Mouse (Mus musculus) splenic B cell, adult 2 months (primary cell): ENCODE data around the gene Kat14.
"Not testable (repeated sequence)": the region's sequence is repeated elsewhere in the genome, so short reads cannot be mapped to it uniquely, and the experiment has no call there.

Source experiments
- DNase-seq: peaks from one replicate; pipeline ENCODE4 v3.0.0-alpha.2; 2011; ENCODE audit warnings: low read depth, low spot score
- H3K27me3 ChIP-seq: 2 replicates; pipeline ENCODE4 v1.6.1; 2012; ENCODE audit warnings: mild to moderate bottlenecking, low read length, moderate library complexity, mixed read lengths; ENCODE audit not compliant: control insufficient read depth, poor library complexity, insufficient read depth, severe bottlenecking
- H3K36me3 ChIP-seq: 2 replicates; pipeline ENCODE4 v1.6.1; 2012; ENCODE audit warnings: mild to moderate bottlenecking, low read length, moderate library complexity, mixed read lengths; ENCODE audit not compliant: control insufficient read depth, poor library complexity, insufficient read depth, severe bottlenecking

The Kat14 gene

GRCm38 (mm10) chr2:144368400-144369019 lies at the start of gene Kat14, which contains the start of gene Pet117:
Kat14 (plus strand) TSS chr2:144368983.
Pet117 (plus strand) TSS chr2:144368996.
- H3K27me3 ChIP-seq = no peaks in the 10 kb centered on the region
- H3K36me3 ChIP-seq = no peaks in the 10 kb centered on the region; the same call in 1 of the 2 replicates
- DNase-seq = peak; percentile 92

DNA sequence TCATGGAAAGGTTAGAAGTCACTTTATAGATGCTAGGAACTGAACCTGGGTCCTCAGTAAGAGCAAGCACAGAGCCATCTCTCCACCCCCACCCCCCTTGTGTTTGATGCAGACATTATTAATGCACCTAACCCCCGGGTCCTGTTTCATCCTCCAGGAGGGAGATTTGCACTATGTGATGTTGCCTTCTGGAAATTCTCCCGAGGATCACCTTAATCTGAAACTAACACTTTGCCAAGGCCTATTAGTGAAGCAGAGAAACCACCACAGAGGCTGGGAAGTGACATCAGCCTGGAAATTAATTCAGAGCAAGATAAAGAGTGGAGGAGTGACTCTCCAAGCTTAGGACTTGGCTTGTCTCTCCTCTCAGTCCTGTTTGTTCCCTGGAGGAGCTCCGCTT lies 44.6 kb upstream of the Kat14 start:
- H3K27me3 ChIP-seq = no peaks in the 10 kb centered on the region; the same call in 1 of the 2 replicates
- H3K36me3 ChIP-seq = no peaks in the 10 kb centered on the region
- no peak for DNase-seq

- no peak for DNase-seq
- peaks cover 1% of the 10 kb centered on the region; the same call in 1 of the 2 replicates for H3K27me3 ChIP-seq
- no peaks in the 10 kb centered on the region for H3K36me3 ChIP-seq
These were observed 39.3 kb upstream of the Kat14 start for GRCm38 (mm10) chr2:144329451-144329850.

DNA sequence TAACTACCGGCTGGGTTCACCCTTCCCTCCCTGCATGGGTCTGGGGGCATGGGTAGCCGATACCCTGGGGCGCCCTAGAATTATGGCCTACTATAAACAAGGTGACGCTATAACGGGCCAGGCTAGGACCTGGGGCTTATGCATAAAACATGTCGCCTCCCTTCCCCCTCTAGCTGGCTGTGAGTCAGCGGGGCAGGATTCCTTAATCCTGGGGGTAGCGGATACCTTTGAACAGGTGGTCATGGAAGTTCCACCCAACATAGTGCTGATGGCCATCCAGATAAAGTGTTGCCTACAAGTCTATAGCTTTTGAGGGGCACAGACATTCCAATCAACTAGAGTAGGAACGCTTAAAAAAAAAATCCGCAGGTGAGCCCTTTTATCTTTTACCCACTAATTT lies 38.8 kb upstream of the Kat14 start:
- peaks cover 1% of the 10 kb centered on the region; the same call in 1 of the 2 replicates for H3K27me3 ChIP-seq
- no peaks in the 10 kb centered on the region for H3K36me3 ChIP-seq
- no peak for DNase-seq

DNA sequence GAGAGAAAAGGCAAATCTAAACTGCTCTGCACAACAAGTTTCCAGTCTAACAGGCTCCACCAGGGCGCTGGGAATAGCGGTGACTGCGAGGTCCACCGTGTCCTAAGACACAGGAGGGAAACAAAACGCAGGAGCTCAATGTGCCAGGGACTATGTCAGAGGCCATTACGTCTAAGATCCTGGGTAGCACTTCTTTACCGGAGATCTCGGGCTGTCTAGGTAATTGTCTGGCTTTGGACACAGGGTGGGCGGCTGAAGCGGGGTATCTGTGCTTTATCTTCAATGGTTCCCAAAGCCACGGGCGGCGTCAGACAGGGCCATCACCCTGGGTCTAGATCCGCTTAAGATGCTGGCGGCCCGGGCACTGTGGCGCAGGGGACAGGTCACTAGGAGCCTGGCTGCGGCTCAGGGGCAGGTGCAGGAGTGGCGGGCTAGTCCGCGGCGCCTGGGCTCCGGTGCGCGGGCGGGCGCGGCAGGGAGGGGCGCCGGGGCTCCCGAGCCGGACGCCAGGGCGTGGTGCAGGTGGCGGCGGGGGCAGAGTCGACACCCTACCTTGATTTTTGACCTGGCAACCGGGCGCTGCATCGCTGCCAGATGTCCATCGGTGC lies 38.3 kb upstream of the Kat14 start:
- DNase-seq = no peak
- peaks cover 1% of the 10 kb centered on the region; the same call in 1 of the 2 replicates for H3K27me3 ChIP-seq
- H3K36me3 ChIP-seq = no peaks in the 10 kb centered on the region

DNA sequence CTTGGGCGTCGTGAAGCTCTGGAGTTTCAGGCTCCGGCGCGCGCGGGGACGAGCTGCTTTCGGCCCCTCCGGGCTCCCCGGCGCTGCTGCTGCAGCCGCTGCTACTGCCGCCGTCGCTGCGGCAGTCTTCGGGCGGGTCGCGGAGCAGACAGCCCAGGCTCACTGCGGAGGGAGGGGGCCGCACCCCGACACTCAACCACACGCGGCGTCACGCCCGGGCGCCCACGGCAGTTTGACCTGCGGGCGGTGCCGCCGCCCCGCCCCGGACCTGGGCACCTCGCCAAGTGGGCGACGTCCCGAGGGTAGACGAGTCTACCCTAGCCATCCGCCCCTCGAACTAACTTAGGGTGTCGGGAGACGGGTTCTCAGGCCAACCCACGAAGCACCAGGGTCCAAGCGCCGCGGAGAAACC lies 37.8 kb upstream of the Kat14 start:
- peak; percentile 30 for DNase-seq
- H3K36me3 ChIP-seq = no peaks in the 10 kb centered on the region
- peaks cover 1% of the 10 kb centered on the region; the same call in 1 of the 2 replicates for H3K27me3 ChIP-seq

DNA sequence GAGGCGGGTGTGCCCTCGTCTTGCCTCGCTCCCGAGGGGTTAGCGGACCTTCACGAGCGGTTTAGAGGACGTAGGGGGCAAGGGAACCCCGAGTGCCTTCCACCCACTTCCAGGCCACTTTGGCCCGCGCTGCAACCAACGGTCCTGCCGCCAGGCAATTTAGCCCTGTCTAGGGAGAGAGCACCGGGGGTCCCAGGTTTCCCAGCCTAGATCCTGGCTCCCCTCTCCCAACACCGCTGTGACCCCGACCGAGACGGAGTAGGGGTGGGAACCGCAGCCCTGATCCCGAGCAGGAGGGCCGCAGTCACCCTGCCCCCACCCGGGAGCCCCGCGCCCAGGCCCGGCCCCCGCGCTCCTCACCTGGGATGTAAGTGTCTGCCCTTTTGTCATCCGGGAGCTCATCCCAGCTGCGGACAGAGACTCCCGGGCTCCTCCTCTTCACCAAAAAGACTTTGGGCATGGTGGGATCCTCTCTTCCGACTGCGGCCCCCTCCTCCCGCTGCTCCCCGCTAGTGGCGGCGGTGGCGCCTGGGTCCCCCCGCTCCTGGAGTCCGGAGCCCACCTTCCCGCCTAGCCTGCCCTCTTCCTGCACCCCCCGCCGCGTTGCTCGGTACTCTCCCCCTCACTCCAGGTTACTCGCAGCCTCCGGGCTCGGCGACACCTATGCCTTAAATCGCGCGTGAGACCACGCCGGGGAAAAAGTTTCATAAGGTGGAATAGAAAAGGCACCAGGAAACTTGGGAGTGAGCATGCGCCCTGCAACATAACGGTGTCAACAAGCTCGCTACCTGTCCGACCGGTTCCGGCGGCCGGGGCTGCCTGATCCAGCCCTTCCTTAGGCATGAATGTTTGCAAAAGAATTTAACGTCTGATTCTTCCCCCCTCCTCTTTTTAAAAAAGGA lies 37.1 kb upstream of the Kat14 start, which contains the start of gene Ovol2:
Ovol2 (minus strand) TSS at position 746 of the 902 bp plus-strand sequence.
- no peaks in the 10 kb centered on the region for H3K36me3 ChIP-seq
- DNase-seq = no peak
- peaks cover 1% of the 10 kb centered on the region; the same call in 1 of the 2 replicates for H3K27me3 ChIP-seq

DNA sequence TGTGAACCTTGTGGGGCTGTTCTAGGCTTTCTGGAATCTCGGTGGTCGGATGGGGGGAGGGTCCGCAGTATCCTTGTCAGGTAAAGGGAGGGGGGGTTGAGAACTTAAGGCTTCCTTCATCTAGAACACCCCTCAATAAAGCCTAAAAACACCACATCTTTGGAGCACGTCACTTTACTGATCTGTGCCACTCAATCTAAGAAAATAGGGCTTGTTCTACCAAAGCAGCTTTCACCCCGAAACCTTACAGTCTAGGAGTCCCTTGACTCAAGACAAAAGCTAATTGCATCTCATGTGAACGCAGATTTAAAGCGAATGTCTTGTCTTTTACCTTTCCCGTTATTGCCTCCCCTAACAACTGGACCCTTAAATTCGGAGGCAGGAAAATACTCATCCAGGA lies 36.3 kb upstream of the Kat14 start:
- peaks cover 1% of the 10 kb centered on the region; the same call in 1 of the 2 replicates for H3K27me3 ChIP-seq
- no peak for DNase-seq
- no peaks in the 10 kb centered on the region for H3K36me3 ChIP-seq

GRCm38 (mm10) chr2:144333138-144333842 lies 35.5 kb upstream of the Kat14 start:
- no peaks in the 10 kb centered on the region for H3K36me3 ChIP-seq
- DNase-seq = no peak
- peaks cover 1% of the 10 kb centered on the region; the same call in 1 of the 2 replicates for H3K27me3 ChIP-seq

- H3K27me3 ChIP-seq = no peaks in the 10 kb centered on the region
- no peaks in the 10 kb centered on the region; the same call in 1 of the 2 replicates for H3K36me3 ChIP-seq
- DNase-seq = no peak
These were observed 31.6 kb upstream of the Kat14 start for GRCm38 (mm10) chr2:144337230-144337629.

- no peak for DNase-seq
- H3K27me3 ChIP-seq = no peaks in the 10 kb centered on the region
- H3K36me3 ChIP-seq = no peaks in the 10 kb centered on the region; the same call in 1 of the 2 replicates
These were observed 31.1 kb upstream of the Kat14 start for GRCm38 (mm10) chr2:144337701-144338100.

- not testable (repeated sequence) for H3K27me3 ChIP-seq, H3K36me3 ChIP-seq, DNase-seq
These were observed 30.6 kb upstream of the Kat14 start for GRCm38 (mm10) chr2:144338149-144338548.

GRCm38 (mm10) chr2:144343158-144343557 lies 25.6 kb upstream of the Kat14 start:
- Histone ChIP-seq H3K36me3 (no peaks in the 10 kb centered on the region; the same call in 1 of the 2 replicates), H3K27me3 (no peaks in the 10 kb centered on the region)
- no peak for DNase-seq

DNA sequence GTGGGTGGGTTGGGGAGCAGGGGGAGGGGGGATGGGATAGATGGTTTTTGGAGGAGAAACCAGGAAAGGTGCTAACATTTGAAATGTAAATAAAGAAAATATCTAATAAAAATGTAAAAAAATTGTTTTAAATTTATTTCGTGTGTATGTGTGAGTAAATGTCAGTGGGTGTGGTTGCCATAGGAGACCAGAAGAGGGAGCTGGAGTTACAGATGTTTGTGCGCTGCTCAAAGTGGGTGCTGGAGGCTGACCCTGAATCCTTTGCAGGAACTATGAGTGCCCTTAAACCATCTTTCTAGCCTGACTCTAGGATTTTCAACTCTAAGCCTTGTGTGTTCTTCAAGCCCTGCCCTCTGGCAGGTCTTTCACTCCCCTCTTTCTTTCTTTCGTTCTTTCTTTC lies 20.3 kb upstream of the Kat14 start:
- peak; percentile 27 for DNase-seq
- Histone ChIP-seq H3K36me3 (no peaks in the 10 kb centered on the region), H3K27me3 (no peaks in the 10 kb centered on the region)
